Mouse (Mus musculus) monocyte, adult 2 months (primary cell): ENCODE results near the gene Itgae.

ENCODE experiments used
- DNase-seq, 2 experiments: peaks; one replicate each; pipeline ENCODE4 v3.0.0; 2022; ENCODE audit warnings: low spot score in 2 of 2, low read depth in 1 of 2

The Itgae gene

GRCm38 (mm10) chr11:73090283-73090682 lies at the start of gene Itgae:
Gene Itgae (plus strand): TSS chr11:73090583.
- DNase-seq, result no peak

GRCm38 (mm10) chr11:73044229-73044755 lies 46.1 kb upstream of the Itgae start:
- DNase-seq, result no peak

- DNase-seq, result no peak
These were observed 45.6 kb upstream of the Itgae start for GRCm38 (mm10) chr11:73044789-73045188.

GRCm38 (mm10) chr11:73047542-73047996 lies 42.8 kb upstream of the Itgae start, which contains the start of gene Ncbp3:
Gene Ncbp3 (plus strand): TSS chr11:73047783.
- DNase-seq, result peak; percentile 90 to 94

GRCm38 (mm10) chr11:73048030-73048876 lies 42.1 kb upstream of the Itgae start:
- no peak for DNase-seq

- DNase-seq, result peak; percentile 26 to 43
These were observed 41.0 kb upstream of the Itgae start for GRCm38 (mm10) chr11:73049335-73049734.

- no peak for DNase-seq
These were observed 37.6 kb upstream of the Itgae start for GRCm38 (mm10) chr11:73052795-73053194.

- no peak for DNase-seq
These were observed 32.7 kb upstream of the Itgae start for GRCm38 (mm10) chr11:73057701-73058100.

- DNase-seq, result no peak
These were observed 30.8 kb upstream of the Itgae start for GRCm38 (mm10) chr11:73059630-73060029.

- no peak for DNase-seq
These were observed 29.0 kb upstream of the Itgae start for GRCm38 (mm10) chr11:73061413-73061812.

- DNase-seq, result no peak
These were observed 18.5 kb upstream of the Itgae start for GRCm38 (mm10) chr11:73071839-73072238.

- DNase-seq, result no peak
These were observed 14.1 kb upstream of the Itgae start for GRCm38 (mm10) chr11:73076295-73076694.

GRCm38 (mm10) chr11:73076733-73077132 lies 13.7 kb upstream of the Itgae start:
- DNase-seq, result no peak

- DNase-seq, result no peak
These were observed 13.1 kb upstream of the Itgae start for GRCm38 (mm10) chr11:73077211-73077720.

GRCm38 (mm10) chr11:73078615-73079014 lies 11.8 kb upstream of the Itgae start:
- DNase-seq, result no peak

GRCm38 (mm10) chr11:73080306-73080705 lies 10.1 kb upstream of the Itgae start:
- no peak for DNase-seq

- DNase-seq, result no peak
These were observed 6.1 kb upstream of the Itgae start for GRCm38 (mm10) chr11:73084303-73084702.

GRCm38 (mm10) chr11:73084804-73085231 lies 5.6 kb upstream of the Itgae start:
- DNase-seq, result no peak

- DNase-seq, result no peak
These were observed 5.0 kb upstream of the Itgae start for GRCm38 (mm10) chr11:73085391-73085790.

- DNase-seq, result no peak
These were observed 2.5 kb upstream of the Itgae start for GRCm38 (mm10) chr11:73087700-73088480.

- no peak for DNase-seq
These were observed 443 bp downstream of the Itgae start for GRCm38 (mm10) chr11:73090826-73091225.
